Mouse (Mus musculus) lung, embryonic 16.5 days (tissue): Measurements from ENCODE around the gene Fam213b. TPM values are rescaled to one million over a fixed set of nuclear protein-coding genes. Genes with fewer than 3 reads are reported as not detected.

Experiments used
- ATAC-seq: fragments of 200-750 bp; cut with Nextera tagmentation; 2 replicates; pipeline ENCODE4 v1.8.0; 2017; ENCODE audit warnings: low read depth, mild to moderate bottlenecking, moderate library complexity
- H3K27ac ChIP-seq: fragments of 300-500 bp; sonication (generic); 2 replicates; pipeline ENCODE4 v1.5.1; 2014; ENCODE audit warnings: mild to moderate bottlenecking, control low read depth, low read length
- H3K27me3 ChIP-seq: fragments of 300-500 bp; sonication (generic); 2 replicates; pipeline ENCODE4 v1.6.1; 2014; ENCODE audit warnings: low read depth, low read length, mixed read lengths; ENCODE audit not compliant: control insufficient read depth, insufficient read depth
- H3K36me3 ChIP-seq: fragments of 300-500 bp; sonication (generic); 2 replicates; pipeline ENCODE4 v1.6.1; 2014; ENCODE audit warnings: low read length; ENCODE audit not compliant: control insufficient read depth, insufficient read depth
- H3K4me1 ChIP-seq: fragments of 300-500 bp; sonication (generic); replicated peaks from 2 replicates; pipeline ENCODE4 v1.6.1; 2014; ENCODE audit warnings: low read length, mixed read lengths; ENCODE audit not compliant: control insufficient read depth, insufficient read depth
- H3K4me2 ChIP-seq: fragments of 300-500 bp; sonication (generic); 2 replicates; pipeline ENCODE4 v1.6.1; 2014; ENCODE audit warnings: low read depth, low read length, control low read depth
- H3K4me3 ChIP-seq: fragments of 300-500 bp; sonication (generic); 2 replicates; pipeline ENCODE4 v1.5.1; 2014; ENCODE audit warnings: mild to moderate bottlenecking, low read length, control low read depth
- H3K9ac ChIP-seq: fragments of 300-500 bp; sonication (generic); 2 replicates; pipeline ENCODE4 v1.6.1; 2014; ENCODE audit warnings: low read length, control low read depth
- H3K9me3 ChIP-seq: fragments of 300-500 bp; sonication (generic); 2 replicates; pipeline ENCODE4 v1.6.1; 2016; ENCODE audit warnings: low read length; ENCODE audit not compliant: control insufficient read depth
- WGBS: fragments of 180-500 bp; shearing (Covaris S2); extraction: QIAGEN DNeasy Blood & Tissue Kit; methylation state at CpG from one replicate; pipeline ENCODE4 v1.1.7; 2014; 5-methylcytosine and 5-hydroxymethylcytosine counted together
- polyA plus RNA-seq: library from polyadenylated mRNA; unstranded; fragments of >200 nt; fragmentation: Nextera tagmentation; extraction: Ambion mirVana; gene quantifications from 2 replicates; pipeline ENCODE4 v1.2.1, GENCODE M21; 2015

The Fam213b gene
- polyA plus RNA-seq, 1 experiment from 2014 or later, result 31.4 TPM

GRCm38 (mm10) chr4:154937746-154938145, 38.8 kb upstream of the Fam213b start:
- no peak overlapping the region for H3K4me3 ChIP-seq
- H3K36me3 ChIP-seq, result no peaks in the 10 kb centered on the region
- no peak overlapping the region for H3K4me2 ChIP-seq
- H3K9ac ChIP-seq, result no peak overlapping the region
- no peak for ATAC-seq
- WGBS, result 40% methylated on average over 1 of the region's 1 CpGs
- H3K27me3 ChIP-seq, result no peaks in the 10 kb centered on the region
- H3K27ac ChIP-seq, result no peak overlapping the region
- no peaks in the 10 kb centered on the region for H3K9me3 ChIP-seq
- H3K4me1 ChIP-seq, result no peaks in the 10 kb centered on the region

GRCm38 (mm10) chr4:154936542-154937255, 37.8 kb upstream of the Fam213b start:
- Histone ChIP-seq H3K27ac (no peak overlapping the region), H3K9ac (no peak overlapping the region), H3K4me2 (no peak overlapping the region), H3K36me3 (no peaks in the 10 kb centered on the region), H3K27me3 (no peaks in the 10 kb centered on the region), H3K4me1 (no peaks in the 10 kb centered on the region), H3K4me3 (no peak overlapping the region), H3K9me3 (no peaks in the 10 kb centered on the region)
- 55% methylated on average over 8 of the region's 8 CpGs for WGBS
- ATAC-seq, result no peak

GRCm38 (mm10) chr4:154935788-154936187, 36.9 kb upstream of the Fam213b start:
- ATAC-seq, result no peak
- Histone ChIP-seq H3K4me3 (no peak overlapping the region), H3K4me1 (no peaks in the 10 kb centered on the region)

GRCm38 (mm10) chr4:154934800-154935199, 35.9 kb upstream of the Fam213b start:
- Histone ChIP-seq H3K9me3 (no peaks in the 10 kb centered on the region), H3K9ac (no peak overlapping the region), H3K4me2 (no peak overlapping the region), H3K4me1 (no peaks in the 10 kb centered on the region), H3K4me3 (no peak overlapping the region), H3K27me3 (no peaks in the 10 kb centered on the region), H3K27ac (no peak overlapping the region), H3K36me3 (no peaks in the 10 kb centered on the region)
- WGBS, result 84% methylated on average over 2 of the region's 2 CpGs
- ATAC-seq, result no peak

More at GRCm38 (mm10) chr4:154935788-154936187, 36.9 kb upstream of the Fam213b start:
- WGBS, result 72% methylated on average over 7 of the region's 7 CpGs
- Histone ChIP-seq H3K9ac (no peak overlapping the region), H3K27ac (no peak overlapping the region), H3K27me3 (no peaks in the 10 kb centered on the region), H3K9me3 (no peaks in the 10 kb centered on the region), H3K4me2 (no peak overlapping the region), H3K36me3 (no peaks in the 10 kb centered on the region)

- no peak for ATAC-seq
- H3K4me1 ChIP-seq, result peaks cover 3% of the 10 kb centered on the region
- H3K27ac ChIP-seq, result no peak overlapping the region
- H3K27me3 ChIP-seq, result no peaks in the 10 kb centered on the region
- WGBS, result 52% methylated on average over 13 of the region's 13 CpGs
- no peak overlapping the region for H3K4me2 ChIP-seq
- no peak overlapping the region for H3K4me3 ChIP-seq
- no peaks in the 10 kb centered on the region for H3K9me3 ChIP-seq
- H3K36me3 ChIP-seq, result no peaks in the 10 kb centered on the region
- no peak overlapping the region for H3K9ac ChIP-seq
These were observed 34.5 kb upstream of the Fam213b start for GRCm38 (mm10) chr4:154933306-154933907.

- 72% methylated on average over 12 of the region's 12 CpGs for WGBS
- peaks cover 13% of the 10 kb centered on the region for H3K4me1 ChIP-seq
These were observed 30.2 kb upstream of the Fam213b start for GRCm38 (mm10) chr4:154929088-154929660.

GRCm38 (mm10) chr4:154928395-154929087, 29.6 kb upstream of the Fam213b start, which contains the start of gene Tnfrsf14:
Gene Tnfrsf14 (minus strand): TSS chr4:154928563.
- H3K4me3 ChIP-seq, result peak within 1 kb of the TSS; percentile 32
- peaks cover 13% of the 10 kb centered on the region for H3K4me1 ChIP-seq
- H3K4me2 ChIP-seq, result peak within 1 kb of the TSS; percentile 50
- peak within 1 kb of the TSS; percentile 56 for H3K27ac ChIP-seq
- peak; percentile 21; the same call in 1 of the 2 replicates for ATAC-seq
- 30% methylated on average over 12 of the region's 12 CpGs for WGBS
- peak within 1 kb of the TSS; percentile 55 for H3K9ac ChIP-seq
- no peaks in the 10 kb centered on the region for H3K36me3 ChIP-seq
- no peaks in the 10 kb centered on the region for H3K9me3 ChIP-seq
- no peaks in the 10 kb centered on the region for H3K27me3 ChIP-seq

More at GRCm38 (mm10) chr4:154929088-154929660, 30.2 kb upstream of the Fam213b start:
- no peak overlapping the region for H3K9ac ChIP-seq
- no peak for ATAC-seq
- H3K4me3 ChIP-seq, result no peak overlapping the region
- no peak overlapping the region for H3K27ac ChIP-seq
- no peaks in the 10 kb centered on the region for H3K27me3 ChIP-seq
- no peaks in the 10 kb centered on the region for H3K9me3 ChIP-seq
- no peak overlapping the region for H3K4me2 ChIP-seq
- no peaks in the 10 kb centered on the region for H3K36me3 ChIP-seq

GRCm38 (mm10) chr4:154927899-154928337, 29.0 kb upstream of the Fam213b start:
- Histone ChIP-seq H3K9me3 (no peaks in the 10 kb centered on the region), H3K27ac (peak overlapping the region; percentile 56), H3K27me3 (no peaks in the 10 kb centered on the region), H3K9ac (peak overlapping the region; percentile 55), H3K4me3 (peak overlapping the region; percentile 32), H3K4me1 (peaks cover 13% of the 10 kb centered on the region), H3K36me3 (no peaks in the 10 kb centered on the region), H3K4me2 (peak overlapping the region; percentile 50)
- 18% methylated on average over 5 of the region's 5 CpGs for WGBS
- ATAC-seq, result peak; percentile 82
